Mouse (Mus musculus) cerebellum, postnatal 4 days (tissue): ENCODE measurements around the gene Stpg3.

Experiments
- DNase-seq, 2 experiments: peaks; one replicate each; pipeline ENCODE4 v3.0.0; 2022; ENCODE audit warnings: low spot score in 2 of 2, mixed read lengths in 1 of 2

The Stpg3 gene

GRCm38 (mm10) chr2:25236614-25237013 lies 22.2 kb upstream of the Stpg3 start, which contains the start of gene Rnf224:
Gene Rnf224 (minus strand): TSS chr2:25236787.
- no peak for DNase-seq

GRCm38 (mm10) chr2:25234551-25235220 lies 20.2 kb upstream of the Stpg3 start:
- DNase-seq = no peak

GRCm38 (mm10) chr2:25234050-25234449 lies 19.6 kb upstream of the Stpg3 start, which contains the start of gene Slc34a3:
Gene Slc34a3 (minus strand): TSS chr2:25234364.
- DNase-seq = no peak

DNA sequence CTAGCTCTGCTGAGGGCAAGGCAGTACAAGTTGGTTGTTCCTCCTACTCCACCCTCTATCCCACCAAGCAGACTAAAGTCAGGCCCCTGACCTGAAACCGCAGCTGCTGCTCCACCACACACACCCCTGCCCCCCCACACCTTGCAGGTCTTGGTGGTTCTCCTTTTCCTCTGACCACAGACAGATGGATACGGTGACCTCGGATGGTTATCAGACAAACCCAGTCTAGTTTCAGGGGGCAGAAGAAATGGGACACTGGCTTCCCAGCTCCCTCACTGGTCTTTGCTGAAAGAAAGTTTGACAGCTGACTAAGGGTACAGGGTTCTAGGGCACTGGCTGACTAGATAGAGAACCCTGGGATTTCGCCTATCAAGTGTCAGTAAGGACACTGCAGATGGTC lies 19.0 kb upstream of the Stpg3 start:
- DNase-seq = no peak

GRCm38 (mm10) chr2:25231038-25231437 lies 16.6 kb upstream of the Stpg3 start:
- DNase-seq = no peak

- DNase-seq = no peak
Measured at GRCm38 (mm10) chr2:25230581-25230980, 16.1 kb upstream of the Stpg3 start.

GRCm38 (mm10) chr2:25229582-25229981 lies 15.1 kb upstream of the Stpg3 start:
- DNase-seq = no peak

- no peak for DNase-seq
Measured at GRCm38 (mm10) chr2:25228995-25229530, 14.6 kb upstream of the Stpg3 start.

- peak; percentile 64 to 80 for DNase-seq
Measured at GRCm38 (mm10) chr2:25228431-25228889, 14.0 kb upstream of the Stpg3 start.

DNA sequence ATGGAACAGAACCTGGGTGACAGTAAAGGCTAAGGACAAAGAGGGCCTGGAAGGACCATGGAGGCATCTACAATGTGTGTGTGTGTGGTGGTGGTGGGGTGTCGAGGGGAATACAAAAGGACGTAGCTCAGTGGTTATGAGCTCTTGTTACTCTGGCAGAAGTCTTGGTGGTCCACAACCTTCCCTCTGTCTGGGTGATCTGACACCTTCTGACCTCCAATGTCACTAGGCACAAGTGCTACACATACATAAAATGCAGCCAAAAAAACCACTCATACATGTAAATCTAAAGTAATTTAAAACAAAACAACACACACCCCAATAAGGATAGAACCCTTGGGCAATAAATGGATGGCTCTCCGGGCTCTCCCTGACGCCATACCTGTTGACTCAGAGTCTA lies 13.0 kb upstream of the Stpg3 start:
- no peak for DNase-seq

GRCm38 (mm10) chr2:25226864-25227263 lies 12.4 kb upstream of the Stpg3 start:
- peak in 1 of 2 experiments; percentile 10 for DNase-seq

- DNase-seq = no peak
Measured at GRCm38 (mm10) chr2:25225811-25226379, 11.5 kb upstream of the Stpg3 start.

GRCm38 (mm10) chr2:25224766-25225752 lies 10.6 kb upstream of the Stpg3 start:
- DNase-seq = peak; percentile 92 to 95

DNA sequence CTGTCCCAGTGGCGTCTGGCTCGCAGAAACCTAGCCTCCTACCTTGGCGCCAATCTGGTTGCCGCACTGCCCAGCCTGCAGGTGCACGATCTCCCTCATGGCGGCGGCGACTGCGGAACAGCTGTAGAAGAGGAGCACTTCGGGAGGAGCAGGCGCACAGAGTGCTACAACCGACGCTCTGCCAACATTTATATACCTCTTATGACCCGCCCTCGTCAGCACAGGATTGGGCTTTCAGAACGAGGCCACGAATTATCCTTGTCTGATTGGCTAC lies 10.0 kb upstream of the Stpg3 start, which contains the start of gene Tubb4b:
Tubb4b (minus strand) TSS at position 211 of the 274 bp plus-strand sequence.
- DNase-seq = no peak

GRCm38 (mm10) chr2:25223681-25224491 lies 9.4 kb upstream of the Stpg3 start:
- DNase-seq = no peak

DNA sequence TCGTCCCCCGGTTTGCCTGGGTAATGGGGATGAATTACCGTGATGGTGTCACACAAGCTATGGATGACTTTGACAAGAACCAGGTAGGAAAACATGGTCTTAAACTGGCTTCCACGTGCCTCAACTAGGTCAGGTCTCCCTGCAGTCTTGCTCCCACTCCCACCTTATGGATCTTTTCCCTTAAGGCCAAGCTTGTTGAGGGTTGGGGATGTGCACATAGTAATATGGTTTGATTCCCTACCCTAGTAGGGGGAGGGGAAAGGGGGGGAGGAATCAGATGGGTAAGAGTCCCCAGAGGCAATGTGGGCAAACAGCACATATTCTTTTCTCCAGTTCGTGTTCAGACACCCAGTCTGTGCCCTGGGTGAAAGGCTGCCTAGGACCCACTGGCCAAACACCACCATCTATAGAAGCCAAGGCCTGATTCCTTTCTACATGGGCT lies 6.9 kb upstream of the Stpg3 start:
- DNase-seq = no peak

DNA sequence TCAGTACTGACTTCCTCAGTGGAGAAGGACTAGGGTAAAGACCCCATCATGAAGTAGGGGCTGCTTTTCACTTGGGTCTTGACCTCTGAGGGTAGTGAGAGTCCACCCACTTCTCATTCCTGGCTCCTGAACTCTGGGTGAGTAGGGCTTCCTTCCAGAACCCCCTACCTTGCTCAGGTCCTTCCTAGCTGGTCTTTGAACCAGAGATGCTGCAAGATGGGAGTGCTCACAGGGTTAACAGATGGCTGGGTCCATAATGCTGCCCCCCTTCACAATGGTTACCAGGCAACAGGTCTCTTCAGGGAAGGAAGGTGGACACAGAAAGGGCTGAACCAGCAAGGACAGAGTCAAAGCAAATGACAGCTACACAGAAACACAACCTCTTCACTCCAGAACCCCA lies 4.0 kb upstream of the Stpg3 start, which contains the start of gene Fam166a:
Fam166a (plus strand) TSS at position 301 of the 400 bp plus-strand sequence.
- no peak for DNase-seq

GRCm38 (mm10) chr2:25217666-25218065 lies 3.2 kb upstream of the Stpg3 start:
- no peak for DNase-seq

- DNase-seq = no peak
Measured at GRCm38 (mm10) chr2:25213266-25213865, 1.1 kb downstream of the Stpg3 start.

- DNase-seq = peak; percentile 78 to 88
Measured at GRCm38 (mm10) chr2:25211121-25211670, 3.2 kb downstream of the Stpg3 start, which contains the start of gene Nelfb. Gene Nelfb (minus strand): TSS chr2:25211489.
